Mouse (Mus musculus): ENCODE data around the gene Uqcrc1.

Uqcrc1 gene

DNA sequence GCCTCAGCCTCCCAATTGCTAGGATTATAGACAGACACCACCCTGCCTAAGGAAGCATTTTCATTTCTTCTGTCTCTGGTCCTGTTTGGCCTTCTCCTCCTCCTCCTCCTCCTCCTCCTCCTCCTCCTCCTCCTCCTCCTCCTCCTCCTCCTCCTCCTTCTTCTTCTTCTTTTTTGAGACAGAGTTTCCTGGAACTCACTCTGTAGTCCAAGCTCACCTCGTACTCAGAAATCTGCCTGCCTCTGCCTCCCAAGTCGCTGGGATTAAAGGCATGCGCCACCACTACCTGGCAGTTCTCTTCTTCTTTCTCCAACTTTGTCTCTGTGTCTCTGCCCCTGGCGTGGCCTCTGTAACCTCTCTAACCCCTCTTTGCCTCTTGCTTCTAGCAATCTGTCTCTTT lies 49.3 kb downstream of the Uqcrc1 start, which contains the start of gene Ucn2:
Gene Ucn2 (plus strand): TSS at position 301 of the 400 bp plus-strand sequence.
- DNase-seq (ENCODE audit: low read depth), result no peak

DNA sequence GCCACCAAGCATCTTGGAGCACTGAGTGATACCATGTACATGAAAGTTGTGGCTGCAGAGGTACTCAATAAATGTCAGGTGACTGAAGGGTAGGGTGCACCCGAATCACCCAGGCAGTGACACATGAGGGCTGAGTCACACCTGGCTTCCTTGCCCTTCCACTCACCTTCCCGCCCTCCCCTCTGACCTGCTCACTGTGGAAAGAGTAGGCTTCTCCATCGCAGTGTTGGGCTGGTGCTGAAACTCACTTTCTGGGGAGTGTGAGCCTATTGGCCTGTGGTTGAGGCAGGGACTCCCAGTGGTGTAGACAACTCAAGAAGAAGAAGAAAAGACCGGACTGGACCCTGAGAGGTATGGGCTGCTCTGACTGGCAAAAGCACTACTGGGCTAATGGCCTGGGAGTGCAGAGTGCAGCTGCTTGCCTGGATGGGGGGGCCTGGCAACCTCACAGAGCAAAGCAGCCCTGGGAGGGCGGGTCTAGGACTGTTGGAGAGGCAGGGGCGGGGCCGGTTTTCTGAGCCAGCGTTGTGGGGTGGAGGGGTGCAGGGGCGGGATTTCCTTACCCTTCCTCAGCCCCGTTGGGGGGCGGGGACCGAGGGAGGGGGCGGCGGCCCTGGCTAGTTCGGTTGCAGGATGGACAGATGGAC lies 51.4 kb downstream of the Uqcrc1 start:
- DNase-seq (ENCODE audit: low read depth), result no peak

- no peak for DNase-seq (ENCODE audit: low read depth)
These were observed 53.5 kb downstream of the Uqcrc1 start for GRCm38 (mm10) chr9:108989802-108990461.

DNA sequence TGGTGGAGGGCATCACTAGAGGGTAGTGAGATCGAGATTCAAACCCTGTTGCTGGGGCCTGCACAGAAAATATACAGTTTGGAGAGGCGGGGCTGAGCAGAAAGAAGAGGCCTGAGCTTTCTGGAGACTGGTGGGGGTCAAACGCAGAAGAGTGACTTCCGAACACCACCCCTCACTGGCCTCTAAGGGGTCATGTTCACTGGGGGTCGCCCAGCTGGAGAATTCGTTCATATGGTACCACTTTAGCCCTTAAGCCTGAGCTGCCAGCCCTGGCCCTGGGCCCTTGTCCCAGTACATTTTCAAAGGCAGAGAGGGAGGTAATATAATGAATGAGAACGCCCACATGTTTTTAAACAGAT lies 54.0 kb downstream of the Uqcrc1 start:
- DNase-seq (ENCODE audit: low read depth), result no peak

GRCm38 (mm10) chr9:108991428-108992084 lies 55.1 kb downstream of the Uqcrc1 start, which contains the start of gene Pfkfb4:
TSS of gene Pfkfb4 (plus strand) at chr9:108991778.
- peak; percentile 100 for DNase-seq (ENCODE audit: low read depth)

DNA sequence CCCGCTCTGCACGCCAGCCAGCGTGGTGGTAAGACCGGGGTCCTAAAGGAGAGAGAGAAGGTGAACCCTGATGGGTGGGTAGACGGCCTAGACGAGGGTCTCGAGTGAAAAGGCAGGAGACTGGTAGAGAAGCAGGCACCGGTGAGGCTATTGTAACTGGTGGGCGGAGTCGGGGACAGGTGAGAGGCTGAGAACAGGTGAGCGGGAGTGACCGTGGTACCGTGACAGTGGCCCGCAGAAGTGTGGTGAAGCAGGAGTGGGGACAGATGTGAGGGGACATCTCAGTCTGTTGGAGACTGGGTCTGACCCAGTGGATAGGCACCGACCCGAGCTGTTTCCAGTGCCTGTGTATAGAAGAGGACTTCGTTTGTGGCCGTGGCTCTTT lies 55.6 kb downstream of the Uqcrc1 start:
- no peak for DNase-seq (ENCODE audit: low read depth)

DNA sequence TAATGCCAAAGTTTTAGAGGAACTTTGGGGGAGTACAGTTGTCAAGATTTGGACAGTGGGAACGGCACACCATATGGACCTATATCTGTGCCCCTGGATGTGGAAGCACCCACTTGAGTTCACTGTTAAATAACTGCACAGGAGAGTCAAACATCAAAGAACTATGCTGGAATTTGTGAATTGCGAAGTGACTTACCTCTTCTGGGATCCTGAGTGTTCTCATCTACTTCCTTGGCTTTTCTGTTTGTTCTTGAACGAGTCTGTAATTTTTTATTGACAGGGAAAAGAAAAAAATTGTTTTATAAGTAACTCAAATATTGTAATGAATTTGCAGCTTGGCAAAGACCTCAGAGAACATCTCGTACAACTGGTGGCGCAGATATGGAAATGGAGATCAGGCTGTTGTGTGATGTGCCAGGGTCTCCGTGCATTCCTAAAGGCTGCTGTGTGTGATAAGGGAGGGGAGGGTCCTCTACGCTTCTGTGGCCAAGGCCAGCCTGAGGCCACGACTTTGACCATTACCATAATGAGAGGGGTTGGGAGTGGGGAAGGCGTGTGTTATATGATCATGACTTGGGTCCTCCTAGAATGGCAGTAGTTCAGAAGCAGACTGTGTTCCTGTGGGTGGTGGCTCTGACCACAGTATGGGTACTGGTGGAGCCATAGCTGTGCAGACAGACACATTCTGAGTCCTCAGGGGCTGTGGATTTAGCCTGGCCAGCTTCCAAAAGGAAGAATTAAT lies 56.4 kb downstream of the Uqcrc1 start:
- no peak for DNase-seq (ENCODE audit: low read depth)

DNA sequence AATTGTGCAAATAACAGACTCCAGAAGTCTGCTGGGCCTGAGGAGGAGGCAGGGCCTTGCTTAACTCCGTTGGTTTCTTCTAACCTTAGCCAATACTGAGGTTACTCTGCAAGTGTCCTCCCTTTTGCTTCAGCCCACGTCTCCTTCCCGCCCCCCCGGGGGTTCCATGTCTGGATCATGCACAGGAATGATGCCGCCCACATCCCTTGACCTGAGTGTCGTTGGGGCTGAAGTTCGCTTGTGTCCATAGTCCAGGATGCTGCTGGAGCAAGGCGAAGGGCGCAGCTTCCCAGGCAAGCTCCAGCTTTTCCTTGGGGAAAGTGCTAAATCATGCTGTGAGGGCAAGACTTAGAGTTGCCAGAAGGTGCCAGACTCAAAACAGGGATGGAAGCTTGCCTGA lies 60.0 kb downstream of the Uqcrc1 start:
- DNase-seq (ENCODE audit: low read depth), result peak; percentile 43

DNA sequence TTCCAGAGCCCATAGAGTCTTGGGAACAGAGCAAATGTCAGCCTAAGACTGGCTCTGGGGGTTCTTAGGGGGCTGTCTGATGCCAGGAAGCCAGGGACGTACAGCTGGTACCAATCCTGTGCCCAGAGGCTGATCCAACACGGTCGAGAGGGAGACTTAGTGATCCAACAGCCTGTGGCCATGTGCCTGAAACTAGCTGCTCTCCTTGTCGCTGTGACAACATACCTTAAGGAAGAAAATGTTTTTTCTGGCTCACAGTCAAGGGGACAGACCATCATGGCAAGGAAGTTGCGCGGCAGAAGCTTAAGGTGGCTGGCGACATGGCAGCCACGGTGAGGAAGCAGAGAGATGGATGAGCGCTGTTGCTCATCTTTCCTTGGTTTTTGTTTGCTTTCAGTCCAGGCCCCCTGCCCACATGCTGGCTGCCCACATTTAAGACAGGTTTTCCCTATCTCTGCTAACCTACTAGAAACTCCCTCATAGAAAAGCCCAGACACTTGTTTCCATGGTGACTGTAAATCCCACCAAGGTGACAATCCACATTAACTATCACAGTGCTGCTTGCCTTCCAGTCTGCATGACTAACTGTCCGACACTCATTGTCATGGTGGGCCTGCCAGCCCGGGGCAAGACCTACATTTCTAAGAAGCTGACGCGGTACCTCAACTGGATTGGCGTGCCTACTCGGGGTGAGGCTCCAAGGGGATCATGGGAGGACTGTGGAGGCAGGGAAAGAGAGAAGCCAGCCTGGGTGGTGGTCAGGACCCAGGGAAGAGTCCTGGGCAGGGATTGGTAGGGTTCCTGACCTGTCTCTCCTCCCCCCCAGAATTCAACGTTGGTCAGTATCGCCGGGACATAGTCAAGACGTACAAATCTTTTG lies 62.1 kb downstream of the Uqcrc1 start:
- DNase-seq (ENCODE audit: low read depth), result no peak

DNA sequence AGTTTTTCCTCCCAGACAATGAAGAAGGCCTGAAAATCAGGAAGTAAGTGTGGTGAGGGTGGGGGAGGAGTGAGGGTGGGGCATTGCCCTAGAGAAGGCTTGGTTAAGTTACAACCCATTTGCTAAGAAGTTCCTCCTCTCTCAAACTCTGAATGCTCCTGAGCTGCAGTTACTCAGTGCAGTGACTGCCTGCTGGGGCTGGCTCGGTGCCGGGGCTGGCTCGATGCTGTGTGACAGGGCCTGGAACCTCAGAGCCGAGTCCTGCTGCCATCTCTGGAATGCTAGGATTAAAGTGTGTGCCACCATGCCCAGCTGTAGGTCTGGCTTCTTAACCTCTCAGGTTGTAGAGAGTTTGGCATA lies 62.7 kb downstream of the Uqcrc1 start:
- DNase-seq (ENCODE audit: low read depth), result peak; percentile 75
